Mouse (Mus musculus): ENCODE measurements at regions not wholly inside any gene's neighbourhood (a gene's known extent, or its start where the extent isn't known, plus 50 kb on each side); places are given as distances from the start of the nearest gene placed in this dataset.

GRCm38 (mm10) chr9:89858005-89858404 is 51.7 kb upstream of the Rasgrf1 start:
- DNase-seq (ENCODE audit: low spot score in 2 of 2) = no peak

DNA sequence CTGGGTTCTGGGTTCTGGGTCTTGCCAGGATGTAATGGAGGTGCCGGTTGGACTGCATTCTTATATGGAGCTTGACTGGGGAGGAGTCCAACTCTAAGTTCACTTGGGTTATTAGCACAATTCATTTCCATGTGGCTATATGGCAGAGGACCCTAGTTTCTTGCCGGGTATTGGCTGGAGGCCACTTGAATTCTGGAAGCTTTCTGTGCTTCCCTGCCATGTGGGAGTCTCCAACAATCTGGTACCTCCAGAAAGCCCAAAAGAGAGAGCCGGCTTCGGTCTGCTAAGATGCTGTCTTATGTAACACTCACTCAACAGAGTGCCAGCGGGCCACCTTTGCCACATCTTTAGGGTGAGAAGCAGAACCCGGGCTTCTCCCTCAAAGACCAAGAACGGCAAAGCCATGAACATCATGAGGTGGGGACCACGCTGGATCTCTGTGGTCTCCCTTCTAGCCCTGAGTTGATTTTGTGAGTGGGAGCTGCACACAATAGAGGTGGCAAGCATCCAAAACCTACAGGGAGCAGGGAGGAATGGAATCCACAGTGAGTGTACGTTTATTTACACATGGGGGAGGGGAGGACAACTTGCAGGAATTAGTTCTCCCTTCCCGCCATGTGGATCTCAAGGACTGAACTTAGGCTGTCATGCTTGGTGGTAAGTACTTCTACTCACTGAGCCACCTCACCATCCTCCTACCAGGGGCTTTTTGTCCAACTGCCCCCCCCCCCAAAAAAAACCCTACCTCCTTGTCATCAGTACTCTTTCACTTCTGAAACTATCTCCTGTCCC is 59.0 kb upstream of the Rasgrf1 start:
- DNase-seq (ENCODE audit: low spot score in 2 of 2) = no peak

- DNase-seq (ENCODE audit: low spot score in 2 of 2) = no peak
Observed at GRCm38 (mm10) chr9:89849947-89850346, 59.8 kb upstream of the Rasgrf1 start.

- no peak for DNase-seq (ENCODE audit: low spot score in 2 of 2)
Observed at GRCm38 (mm10) chr9:89848571-89848970, 61.1 kb upstream of the Rasgrf1 start.

DNA sequence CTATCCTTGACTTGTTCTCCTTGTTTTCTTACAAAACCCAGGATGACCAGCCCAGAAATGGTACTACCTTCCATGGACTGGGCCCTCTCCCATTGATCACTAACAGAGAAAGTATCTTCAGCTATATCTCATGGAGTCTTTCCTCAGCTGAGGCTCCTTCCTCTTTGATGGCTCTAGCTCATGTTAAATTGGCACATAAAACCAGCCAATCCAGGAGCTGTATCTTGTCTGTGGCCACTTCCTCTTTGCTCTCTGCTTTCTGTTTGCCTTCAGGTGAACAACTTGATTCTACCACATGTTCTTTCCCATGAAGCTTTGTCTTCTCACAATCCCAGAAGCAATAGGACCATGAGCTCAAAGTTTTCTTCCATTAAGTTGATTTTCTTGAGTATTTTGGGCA is 62.7 kb upstream of the Rasgrf1 start:
- no peak for DNase-seq (ENCODE audit: low spot score in 2 of 2)

- DNase-seq (ENCODE audit: low spot score in 2 of 2) = no peak
Observed at GRCm38 (mm10) chr9:89842776-89843089, 67.0 kb upstream of the Rasgrf1 start.

DNA sequence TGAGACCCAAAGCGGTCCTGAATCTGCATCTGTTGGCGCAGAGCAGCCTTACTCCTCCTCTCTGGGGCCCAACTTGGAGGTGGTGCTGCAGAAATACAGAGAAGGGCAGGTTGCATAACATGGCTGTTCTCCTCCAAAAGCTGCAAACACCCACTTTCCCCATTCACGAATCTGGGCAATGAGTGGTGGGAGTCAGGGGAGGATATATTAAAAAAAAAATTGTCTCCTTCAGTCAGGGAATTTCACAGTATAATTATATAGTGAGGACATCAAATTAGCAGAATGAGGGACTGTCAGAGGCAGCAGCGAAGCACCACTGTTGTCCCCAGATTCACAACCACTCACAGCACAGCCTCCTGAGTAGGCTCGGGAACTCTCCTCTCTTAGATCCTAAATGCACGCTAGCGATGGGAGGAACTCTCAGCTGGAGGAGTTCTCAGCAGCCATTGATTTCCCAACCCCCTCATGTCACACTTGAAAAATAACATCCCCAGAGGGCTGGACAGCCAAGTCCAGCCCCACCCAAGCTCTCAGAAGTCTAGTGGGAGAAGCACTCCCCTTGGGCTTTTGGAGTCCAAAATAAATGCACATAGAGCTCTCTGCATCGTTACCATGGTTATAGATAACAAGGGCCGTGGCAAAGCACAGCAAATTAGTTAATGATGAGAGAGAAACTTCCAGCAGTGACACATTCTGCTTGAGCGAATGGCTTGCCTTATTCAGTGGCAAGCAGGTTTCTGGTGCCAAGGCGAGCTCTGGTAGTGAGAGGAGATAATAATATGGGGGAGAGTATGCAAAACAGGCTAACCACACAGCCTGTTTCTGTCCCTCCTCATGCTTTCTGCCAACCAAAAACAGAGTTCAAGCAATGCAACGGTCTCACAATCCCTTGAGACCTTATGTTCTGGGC is 67.6 kb upstream of the Rasgrf1 start:
- DNase-seq (ENCODE audit: low spot score in 2 of 2) = no peak

DNA sequence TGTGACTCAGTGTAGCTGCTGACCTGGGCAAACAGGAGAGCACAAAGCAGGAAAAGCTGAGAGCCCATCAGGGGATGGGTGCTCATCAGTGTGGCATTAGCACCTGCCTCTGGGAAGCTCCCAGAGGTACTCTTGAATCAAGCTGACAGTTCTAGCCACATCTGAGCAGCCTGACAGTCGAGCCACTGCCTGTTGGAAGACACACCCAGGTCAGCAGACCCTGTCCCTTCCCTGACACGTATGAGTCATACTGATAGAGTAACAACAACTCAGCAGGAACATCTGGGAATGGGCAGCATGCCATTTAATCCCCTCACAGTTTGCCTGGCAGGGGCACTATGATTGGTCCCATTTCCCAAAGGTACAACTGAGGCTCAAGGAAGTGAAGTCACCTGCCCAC is 68.3 kb upstream of the Rasgrf1 start:
- no peak for DNase-seq (ENCODE audit: low spot score in 2 of 2)

GRCm38 (mm10) chr9:89836454-89837245 is 73.1 kb upstream of the Rasgrf1 start:
- DNase-seq (ENCODE audit: low spot score in 2 of 2) = no peak

GRCm38 (mm10) chr9:89833596-89833995 is 76.1 kb upstream of the Rasgrf1 start:
- DNase-seq (ENCODE audit: low spot score in 2 of 2) = peak in 1 of 2 experiments; percentile 44

DNA sequence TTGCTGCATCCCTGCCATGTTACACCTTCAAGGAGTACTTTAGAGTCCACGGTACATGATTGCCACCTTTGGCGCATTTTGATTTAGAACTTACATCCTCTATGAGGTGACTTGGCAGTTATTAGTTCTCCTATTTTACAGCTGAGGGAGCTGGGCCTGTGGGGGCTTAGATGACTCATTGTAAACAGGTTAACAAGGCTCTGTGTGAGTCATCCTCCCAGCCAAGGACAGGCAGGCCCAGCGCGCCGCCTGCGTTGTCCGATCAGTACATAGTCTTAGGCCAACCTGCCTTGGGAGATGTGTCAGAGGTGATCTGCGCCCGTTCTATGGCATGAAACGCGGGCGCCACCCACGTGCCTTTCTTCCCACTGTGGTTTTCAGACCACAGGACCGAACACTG is 77.9 kb upstream of the Rasgrf1 start:
- DNase-seq (ENCODE audit: low spot score in 2 of 2) = peak in 1 of 2 experiments; percentile 49

DNA sequence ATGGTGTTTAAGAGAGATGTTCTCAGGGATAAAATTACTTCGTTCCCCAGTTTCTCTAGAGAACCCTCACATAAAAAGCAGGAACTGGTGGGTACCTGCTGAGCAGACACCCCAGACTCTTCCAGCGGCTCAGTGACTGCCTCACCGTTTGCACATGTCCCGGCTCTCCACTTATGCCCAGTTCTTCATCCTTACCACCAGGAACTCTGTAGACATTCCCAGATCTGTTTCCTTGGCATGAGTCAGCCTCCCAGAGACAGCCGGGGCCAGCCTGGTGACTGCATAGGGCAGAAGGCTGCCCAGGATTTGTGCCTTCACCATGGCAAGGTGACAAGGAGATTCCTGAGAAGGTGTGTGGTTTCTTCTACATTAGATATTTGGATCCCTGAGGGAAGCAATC is 81.6 kb upstream of the Rasgrf1 start:
- no peak for DNase-seq (ENCODE audit: low spot score in 2 of 2)

- DNase-seq (ENCODE audit: low spot score in 2 of 2) = no peak
Observed at GRCm38 (mm10) chr9:89827564-89827963, 82.1 kb upstream of the Rasgrf1 start.

- peak; percentile 90 to 93 for DNase-seq (ENCODE audit: low spot score in 2 of 2)
Observed at GRCm38 (mm10) chr9:89826712-89827548, 82.8 kb upstream of the Rasgrf1 start.

GRCm38 (mm10) chr9:89821853-89822243 is 83.6 kb upstream of the Ankrd34c start:
- DNase-seq (ENCODE audit: low spot score in 2 of 2) = no peak

- no peak for DNase-seq (ENCODE audit: low spot score in 2 of 2)
Observed at GRCm38 (mm10) chr9:89821109-89821852, 83.0 kb upstream of the Ankrd34c start.

GRCm38 (mm10) chr9:89813616-89814318 is 75.5 kb upstream of the Ankrd34c start:
- DNase-seq (ENCODE audit: low spot score in 2 of 2) = no peak

- DNase-seq (ENCODE audit: low spot score in 2 of 2) = no peak
Observed at GRCm38 (mm10) chr9:89807381-89807780, 69.1 kb upstream of the Ankrd34c start.

GRCm38 (mm10) chr9:89802658-89803057 is 64.4 kb upstream of the Ankrd34c start:
- no peak for DNase-seq (ENCODE audit: low spot score in 2 of 2)
